ENCODE assay signal across 25 mouse cellular contexts in the genomic region with DNA sequence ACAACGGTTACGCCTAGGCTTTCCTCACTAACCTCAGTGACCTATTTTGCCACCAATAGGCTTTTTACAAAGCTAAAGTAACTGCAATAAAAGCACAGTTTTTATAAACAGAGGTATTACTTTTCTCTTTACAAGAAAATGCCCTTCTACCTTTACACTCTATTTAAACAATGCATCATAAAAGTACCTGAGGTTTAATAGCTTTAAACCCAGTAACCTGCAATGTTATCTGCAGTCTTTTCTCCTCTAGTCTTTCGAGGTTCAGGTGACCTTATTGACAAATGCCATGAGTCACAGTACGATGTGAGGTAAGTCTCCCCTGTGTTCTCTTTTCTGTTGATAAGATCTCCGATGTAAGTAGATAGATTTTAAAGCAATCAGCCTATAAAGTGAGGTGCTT.
"Had no signal": no experiment of that assay in that cellular context is flagged by ENCODE, and none has a peak within 500 bp of the region (broad histone marks: within the 10 kb centered on the region; RNA-seq: fewer than 3 reads in every experiment).

No protein-coding gene starts in this region.

- H3K9me3 ChIP-seq: heart, embryonic 10.5 days; heart, embryonic 12.5 days; hindbrain, embryonic 13.5 days; hindbrain, embryonic 15.5 days; kidney, embryonic 15.5 days; limb, embryonic 10.5 days; limb, embryonic 12.5 days; liver, embryonic 13.5 days; liver, embryonic 15.5 days had no signal

- H3K4me2 ChIP-seq: heart, embryonic 12.5 days; hindbrain, embryonic 13.5 days; hindbrain, embryonic 15.5 days; kidney, embryonic 15.5 days; limb, embryonic 12.5 days; liver, embryonic 13.5 days; liver, embryonic 15.5 days had no signal

- DNase-seq: gastrocnemius, postnatal 14 days; gastrocnemius, postnatal 36 days; heart, adult 18-20 months; heart, postnatal 10 days; heart, postnatal 36 days; kidney, adult 11 months; kidney, adult 2 months; kidney, adult 9 months; kidney, postnatal 14 days; kidney, postnatal 36 days; liver; liver, embryonic 13.5 days; liver, postnatal 0 days had no signal

- H3K4me1 ChIP-seq: heart, embryonic 12.5 days; hindbrain, embryonic 13.5 days; hindbrain, embryonic 15.5 days; kidney, embryonic 15.5 days; liver, embryonic 13.5 days; liver, embryonic 15.5 days had no signal

- H3K9ac ChIP-seq: heart, embryonic 12.5 days; hindbrain, embryonic 13.5 days; hindbrain, embryonic 15.5 days; kidney, embryonic 15.5 days; limb, embryonic 12.5 days; liver, embryonic 13.5 days; liver, embryonic 15.5 days; liver, postnatal 0 days had no signal

- H3K4me3 ChIP-seq: heart, embryonic 10.5 days; heart, embryonic 12.5 days; hindbrain, embryonic 13.5 days; hindbrain, embryonic 15.5 days; kidney, embryonic 15.5 days; layer of hippocampus, adult 2 months; left cerebral cortex, adult 2 months; limb, embryonic 10.5 days; limb, embryonic 12.5 days; liver, embryonic 13.5 days; liver, embryonic 15.5 days had no signal

- H3K36me3 ChIP-seq: heart, embryonic 10.5 days; heart, embryonic 12.5 days; hindbrain, embryonic 13.5 days; hindbrain, embryonic 15.5 days; kidney, embryonic 15.5 days; limb, embryonic 10.5 days; limb, embryonic 12.5 days; liver, embryonic 13.5 days; liver, embryonic 15.5 days had no signal

- H3K27me3 ChIP-seq: heart, embryonic 12.5 days; hindbrain, embryonic 13.5 days; hindbrain, embryonic 15.5 days; kidney, embryonic 15.5 days; limb, embryonic 12.5 days; liver, embryonic 13.5 days; liver, embryonic 15.5 days had no signal

- ATAC-seq: hindbrain, postnatal 0 days; liver, postnatal 0 days had no signal

- H3K27ac ChIP-seq: heart, embryonic 10.5 days; hindbrain, embryonic 13.5 days; hindbrain, embryonic 15.5 days; hindbrain, postnatal 0 days; kidney, embryonic 15.5 days; kidney, postnatal 0 days; layer of hippocampus, adult 2 months; left cerebral cortex, adult 2 months; limb, embryonic 10.5 days; limb, embryonic 12.5 days; liver, embryonic 13.5 days; liver, embryonic 15.5 days had no signal
